Mouse (Mus musculus) heart, postnatal 0 days (tissue): ENCODE measurements around the gene Cyb5r1.

Source experiments
- CTCF ChIP-seq: IDR thresholded peaks from 2 replicates; pipeline ENCODE4 v1.5.1; 2016; ENCODE audit warnings: antibody characterized with exemption, control low read depth, low read depth
- EP300 ChIP-seq: IDR thresholded peaks from 2 replicates; pipeline ENCODE4 v1.6.1; 2016; ENCODE audit warnings: antibody characterized with exemption, low read depth

- TF ChIP-seq CTCF (no peak), EP300 (no peak)
Measured at GRCm38 (mm10) chr1:134393827-134394226, 11.5 kb upstream of the Cyb5r1 start.
